Mouse (Mus musculus): ENCODE data around the gene Mettl15. TPM values are rescaled to one million over a fixed set of nuclear protein-coding genes. Genes with fewer than 3 reads are reported as not detected.
"Not testable (repeated sequence)": the region's sequence is repeated elsewhere in the genome, so short reads cannot be mapped to it uniquely, and the experiment has no call there.

Gene Mettl15
- 10 to 100 TPM; 12.4 to 13.0 TPM for total RNA-seq (2021)

GRCm38 (mm10) chr2:109280600-109281340, at the start of gene Mettl15, which contains the start of gene Kif18a:
Gene Mettl15, minus strand, starts transcription at chr2:109280748.
Gene Kif18a, plus strand, starts transcription at chr2:109280738.
- peak; percentile 97 to 98 for DNase-seq
- intact Hi-C loops (cut with DNase I): no loop called here

- intact Hi-C loops (cut with DNase I): no loop called here
- no peak for DNase-seq
Measured at GRCm38 (mm10) chr2:109311369-109311768, 30.8 kb upstream of the Mettl15 start.

GRCm38 (mm10) chr2:109303638-109304037, 23.1 kb upstream of the Mettl15 start:
- DNase-seq: no peak
- intact Hi-C loops (cut with DNase I): no loop called here

GRCm38 (mm10) chr2:109302234-109302633, 21.7 kb upstream of the Mettl15 start:
- DNase-seq: no peak
- intact Hi-C loops (cut with DNase I): no loop called here

- intact Hi-C loops (cut with DNase I): no loop called here
- no peak for DNase-seq
Measured at GRCm38 (mm10) chr2:109298160-109298559, 17.6 kb upstream of the Mettl15 start.

DNA sequence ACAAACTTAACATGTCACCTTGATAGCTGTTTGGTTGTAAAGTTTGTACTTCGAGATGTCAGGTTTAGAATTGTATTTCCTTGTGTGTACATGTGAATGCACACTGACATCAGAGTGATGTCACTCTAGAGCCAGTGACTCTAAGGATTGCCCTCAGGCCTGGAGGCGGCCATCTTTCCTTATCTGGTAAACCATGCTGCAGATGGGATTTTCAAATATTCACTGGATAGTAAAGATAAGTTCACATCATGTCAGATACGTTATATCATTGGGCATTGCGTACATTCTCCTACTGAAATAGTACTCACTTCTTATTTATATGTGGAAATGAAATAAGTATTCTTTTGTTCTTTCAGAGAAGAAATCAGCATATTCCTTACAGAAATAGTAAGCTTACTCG, 15.7 kb upstream of the Mettl15 start:
- intact Hi-C loops (cut with DNase I): no loop called here
- no peak for DNase-seq

DNA sequence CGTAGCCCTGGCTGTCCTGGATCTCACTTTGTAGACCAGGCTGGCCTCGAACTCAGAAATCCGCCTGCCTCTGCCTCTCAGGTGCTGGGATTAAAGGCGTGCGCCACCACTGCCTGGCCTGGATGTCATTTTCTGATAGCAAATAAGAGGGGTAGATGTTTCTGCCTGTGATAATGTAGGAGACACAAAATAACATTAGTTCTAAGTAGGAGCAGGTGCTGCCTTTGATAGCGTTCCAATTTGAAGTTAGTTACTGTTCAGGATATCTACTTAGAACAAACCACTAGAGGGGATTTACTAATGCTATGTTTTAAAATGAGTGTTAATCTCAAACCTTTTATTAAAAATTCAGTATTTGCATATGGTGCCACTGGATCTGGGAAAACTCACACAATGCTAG, 8.8 kb upstream of the Mettl15 start:
- intact Hi-C loops (cut with DNase I): no loop called here
- DNase-seq: no peak

- intact Hi-C loops (cut with DNase I): no loop called here
Measured at GRCm38 (mm10) chr2:109284121-109284520, 3.6 kb upstream of the Mettl15 start.

GRCm38 (mm10) chr2:109281341-109281690, 768 bp upstream of the Mettl15 start:
- intact Hi-C loops (cut with DNase I): no loop called here

More at GRCm38 (mm10) chr2:109284121-109284520, 3.6 kb upstream of the Mettl15 start:
- DNase-seq: no peak

DNA sequence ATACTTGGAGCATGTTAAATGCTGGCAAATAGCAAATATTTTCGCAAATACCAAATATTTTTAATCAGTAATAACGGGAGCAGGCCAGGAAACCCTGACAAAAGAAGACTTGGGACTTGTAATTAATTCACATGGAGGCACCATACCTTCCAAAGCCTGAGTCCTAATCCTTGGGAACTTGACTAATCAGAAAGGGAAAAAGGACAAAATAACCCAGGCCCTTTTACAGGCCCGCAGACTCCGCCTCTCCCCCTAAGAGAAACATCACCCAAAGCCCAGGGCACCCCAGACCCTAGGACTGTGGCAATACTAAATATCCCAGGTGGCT, 312 bp downstream of the Mettl15 start:
- intact Hi-C loops (cut with DNase I): no loop called here
- no peak for DNase-seq

More at GRCm38 (mm10) chr2:109281341-109281690, 768 bp upstream of the Mettl15 start:
- no peak for DNase-seq

DNA sequence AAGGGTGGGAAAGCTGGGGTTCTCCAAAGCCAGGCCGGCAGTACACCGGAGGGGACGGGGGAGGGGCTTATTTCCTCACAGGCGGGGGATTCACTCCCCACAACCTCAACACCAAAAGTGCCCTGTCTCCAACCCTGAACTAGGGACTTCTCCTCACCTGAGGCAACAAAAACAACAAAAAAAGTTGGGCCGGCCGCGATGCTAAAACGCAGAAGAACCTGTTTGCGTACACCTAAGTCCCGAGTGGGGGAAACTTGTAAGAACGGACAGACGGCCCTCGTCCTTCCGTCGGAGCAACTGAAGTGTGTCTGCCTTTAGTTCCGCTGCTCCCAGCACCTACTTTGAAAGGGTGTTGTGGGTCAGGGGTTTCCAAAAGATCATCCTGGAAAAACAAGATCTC, 2.5 kb downstream of the Mettl15 start:
- intact Hi-C loops (cut with DNase I): no loop called here
- DNase-seq: peak; percentile 62 to 72

DNA sequence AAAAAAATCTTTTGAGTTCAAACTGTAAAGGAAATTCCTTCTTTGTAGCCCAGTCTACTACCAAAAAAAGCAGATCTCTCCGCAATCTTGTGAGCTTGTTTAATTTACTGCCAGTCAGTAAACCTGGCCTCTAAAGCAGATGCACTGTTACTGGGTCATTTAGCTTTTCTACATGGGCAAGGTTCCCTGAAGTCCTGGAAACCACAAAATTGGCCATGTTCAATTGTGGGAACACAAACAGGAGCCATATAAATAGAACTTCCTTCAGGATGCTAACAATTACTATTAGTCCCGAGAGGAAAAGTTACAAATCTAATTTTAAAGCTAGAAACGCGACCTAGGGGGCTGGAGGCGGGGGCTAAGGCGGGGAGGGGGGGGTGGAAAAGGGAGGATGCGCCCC, 3.0 kb downstream of the Mettl15 start:
- intact Hi-C loops (cut with DNase I): no loop called here
- peak in 1 of 2 experiments; percentile 10 for DNase-seq

GRCm38 (mm10) chr2:109273098-109273497, 7.5 kb downstream of the Mettl15 start:
- intact Hi-C loops (cut with DNase I): no loop called here
- no peak for DNase-seq

- no peak for DNase-seq
- intact Hi-C loops (cut with DNase I): no loop called here
Measured at GRCm38 (mm10) chr2:109262779-109263178, 17.8 kb downstream of the Mettl15 start.

DNA sequence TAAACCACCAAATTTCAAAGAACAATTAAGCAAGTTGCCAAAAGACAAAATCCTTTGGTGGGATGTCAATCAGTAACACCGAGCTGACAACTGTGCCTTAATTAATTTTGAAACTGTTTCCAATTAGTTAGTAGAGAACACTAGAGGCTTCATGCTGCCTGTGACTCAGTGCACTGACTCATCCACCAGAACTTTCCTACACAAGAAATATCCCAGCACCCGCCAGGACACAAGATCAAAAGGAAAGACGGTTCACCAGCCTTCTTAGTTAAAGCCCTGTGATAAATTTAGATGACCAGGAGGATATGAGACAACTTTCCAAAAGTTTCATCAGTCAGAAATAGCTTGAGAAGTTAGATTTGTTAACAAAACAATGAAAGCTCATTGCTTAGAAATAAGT, 38.6 kb downstream of the Mettl15 start:
- intact Hi-C loops (cut with DNase I): no loop called here
- no peak for DNase-seq

DNA sequence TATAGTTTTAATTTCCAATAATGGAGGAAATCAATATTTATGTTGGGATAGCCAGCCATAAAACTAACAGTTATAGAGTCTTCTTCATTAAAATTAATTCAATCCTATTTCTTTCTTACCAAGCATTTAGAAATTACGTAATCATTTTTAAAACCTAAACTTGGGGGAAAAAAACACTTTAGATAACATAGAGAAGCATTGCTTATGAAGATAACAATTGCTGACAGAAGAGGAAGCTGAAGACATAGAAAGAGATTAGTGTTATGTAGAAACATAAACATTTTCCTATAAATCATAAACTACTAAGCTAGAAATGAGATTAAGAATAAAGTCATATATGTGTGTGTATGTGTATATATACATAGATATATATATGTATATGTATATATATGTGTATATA, 44.8 kb downstream of the Mettl15 start:
- DNase-seq: no peak
- intact Hi-C loops (cut with DNase I): no loop called here

DNA sequence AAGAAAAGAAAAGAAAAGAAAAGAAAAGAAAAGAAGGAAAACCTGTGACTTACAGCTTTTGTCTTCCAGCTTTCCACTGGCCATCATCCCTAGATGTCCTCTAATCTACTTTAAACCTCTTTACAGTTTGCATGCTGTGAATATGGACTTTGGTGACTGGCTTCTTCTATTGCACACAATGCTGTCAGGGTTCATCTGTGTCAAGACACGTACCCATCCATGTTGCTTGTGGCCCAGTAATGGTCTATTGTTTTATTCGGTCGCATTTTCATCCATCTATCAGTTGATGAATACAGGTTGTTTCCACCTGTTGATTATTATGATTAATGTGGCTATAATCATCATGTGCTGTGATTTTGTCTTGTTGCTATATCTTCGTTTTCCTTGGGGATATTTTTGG, 46.7 kb downstream of the Mettl15 start:
- intact Hi-C loops (cut with DNase I): no loop called here
- no peak for DNase-seq

DNA sequence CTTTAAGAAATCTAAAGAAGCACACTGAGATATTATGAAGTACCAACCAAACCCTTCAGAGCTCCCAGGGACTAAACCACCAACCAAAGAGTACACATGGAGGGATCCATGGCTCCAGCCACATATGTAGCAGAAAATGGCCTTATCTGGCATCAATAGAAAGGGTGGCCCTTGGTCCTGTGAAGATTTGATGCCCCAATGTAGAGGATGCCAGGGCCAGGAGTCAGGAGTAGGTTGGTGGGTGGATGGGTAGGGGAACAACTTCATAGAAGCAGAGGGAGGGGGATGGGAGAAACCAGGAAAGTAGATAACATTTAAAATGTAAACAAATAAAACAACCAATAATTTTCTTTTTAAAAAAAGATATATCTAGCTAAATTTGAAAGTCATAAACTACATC, 50.1 kb downstream of the Mettl15 start:
- intact Hi-C loops (cut with DNase I): no loop called here
- no peak for DNase-seq

DNA sequence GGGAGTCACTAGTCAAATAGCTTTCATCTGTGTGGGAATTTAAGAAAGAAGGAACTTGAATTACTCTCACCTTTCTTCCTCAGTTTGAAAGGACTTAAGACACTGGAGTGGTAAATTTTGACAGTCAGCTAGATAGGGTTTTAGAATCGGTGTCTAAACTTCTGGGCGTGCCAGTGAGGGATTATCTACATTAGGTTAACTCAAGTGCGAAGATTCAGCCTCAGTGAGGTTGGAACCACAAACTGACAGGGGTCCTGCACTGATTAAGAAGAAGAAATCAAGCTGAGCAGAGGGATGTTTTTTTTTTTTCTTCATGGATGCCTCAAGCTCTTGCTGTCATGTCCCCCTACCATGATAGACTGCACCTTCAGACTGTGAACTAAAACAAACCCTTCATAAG, 53.4 kb downstream of the Mettl15 start:
- intact Hi-C loops (cut with DNase I): no loop called here
- no peak for DNase-seq

GRCm38 (mm10) chr2:109221470-109221869, 59.1 kb downstream of the Mettl15 start:
- intact Hi-C loops (cut with DNase I): no loop called here
- no peak for DNase-seq

GRCm38 (mm10) chr2:109216678-109217077, 63.9 kb downstream of the Mettl15 start:
- DNase-seq; intact Hi-C loops (cut with DNase I): not testable (repeated sequence)

GRCm38 (mm10) chr2:109210641-109211040, 69.9 kb downstream of the Mettl15 start:
- intact Hi-C loops (cut with DNase I); DNase-seq: not testable (repeated sequence)

GRCm38 (mm10) chr2:109208032-109208431, 72.5 kb downstream of the Mettl15 start:
- intact Hi-C loops (cut with DNase I): no loop called here
- no peak for DNase-seq
